Mouse (Mus musculus) macrophage (primary cell): ENCODE measurements around the gene Ghrh. TPM values are rescaled to one million over a fixed set of nuclear protein-coding genes. Genes with fewer than 3 reads are reported as not detected.
"Not testable (repeated sequence)": the region's sequence is repeated elsewhere in the genome, so short reads cannot be mapped to it uniquely, and the experiment has no call there.

ENCODE experiments used
- H3K27ac ChIP-seq: fragments of 350-480 bp; formaldehyde crosslinking; 2 replicates; pipeline ENCODE4 v1.9.0; 2021
- H3K36me3 ChIP-seq: fragments of 350-480 bp; formaldehyde crosslinking; 2 replicates; pipeline ENCODE4 v1.9.0; 2021; ENCODE audit errors: inconsistent target
- H3K4me3 ChIP-seq: fragments of 350-480 bp; formaldehyde crosslinking; 2 replicates; pipeline ENCODE4 v1.9.0; 2021; ENCODE audit errors: inconsistent target
- H3K79me2 ChIP-seq: fragments of 350-480 bp; formaldehyde crosslinking; 2 replicates; pipeline ENCODE4 v1.9.0; 2021; ENCODE audit errors: inconsistent target
- WGBS: methylation state at CpG from one replicate; pipeline ENCODE4 v1.1.7; 2026; ENCODE audit warnings: inconsistent platforms; ENCODE audit not compliant: missing documents; 5-methylcytosine and 5-hydroxymethylcytosine counted together
- polyA plus RNA-seq: library from polyadenylated mRNA; stranded (reverse); fragments of 250-400 nt; gene quantifications from 3 replicates; pipeline ENCODE4 v1.2.4, GENCODE M21; 2018; ENCODE audit warnings: inconsistent platforms
- total RNA-seq, 78 experiments: library from RNA; depleted of rRNA; stranded (reverse); fragments of 250-400 nt; gene quantifications; 1 replicate in 9 of 78; 2 replicates in 24 of 78; 3 replicates in 43 of 78; 4 replicates in 2 of 78; pipeline ENCODE4 v1.2.4; 2018; ENCODE audit warnings: inconsistent platforms in 56 of 78

The Ghrh gene
- not detected for total RNA-seq (2018; cell fraction: chromatin; rRNA removed)
- not detected for total RNA-seq (2018; cell fraction: cytosol; rRNA removed)
- total RNA-seq (2018; cell fraction: nucleus; rRNA removed) = not detected
- polyA plus RNA-seq = not detected in 3 replicates

- WGBS = 87% methylated on average over 26 of the region's 26 CpGs
- Histone ChIP-seq H3K27ac (no peak within 1 kb of the TSS), H3K4me3 (no peak within 1 kb of the TSS), H3K79me2 (no peaks in the 10 kb centered on the region), H3K36me3 (no peaks in the 10 kb centered on the region)
Measured at GRCm38 (mm10) chr2:157347361-157348159, at the start of gene Ghrh. Gene Ghrh (minus strand): TSS chr2:157347506.

DNA sequence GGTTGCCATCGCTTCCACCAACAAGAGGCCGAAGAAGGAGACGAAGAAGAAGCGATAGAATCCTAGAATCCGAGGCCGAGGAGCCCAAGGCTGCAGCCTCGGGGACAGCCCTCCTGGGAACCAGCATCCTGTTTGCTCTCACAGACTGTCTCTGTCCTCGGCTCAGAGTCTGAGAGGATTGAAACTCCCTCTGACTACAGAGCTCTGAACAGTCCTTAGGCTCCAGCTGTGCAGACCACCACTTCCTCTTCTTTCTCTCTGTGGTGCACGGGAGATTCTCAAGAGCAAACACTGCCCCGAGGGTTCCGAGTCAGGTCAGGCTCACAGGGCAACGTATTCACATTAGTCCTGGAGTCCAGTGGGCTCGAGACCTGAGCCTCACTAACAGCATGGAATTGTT lies 48.7 kb upstream of the Ghrh start:
- peaks cover 35% of the 10 kb centered on the region; the same call in 1 of the 2 replicates for H3K36me3 ChIP-seq
- no peak overlapping the region for H3K4me3 ChIP-seq
- no peak overlapping the region for H3K27ac ChIP-seq
- WGBS = 35% methylated on average over 13 of the region's 13 CpGs
- H3K79me2 ChIP-seq = peaks cover 30% of the 10 kb centered on the region; the same call in 1 of the 2 replicates

- peaks cover 36% of the 10 kb centered on the region; the same call in 1 of the 2 replicates for H3K79me2 ChIP-seq
- WGBS = 71% methylated on average over 5 of the region's 5 CpGs
- peaks cover 35% of the 10 kb centered on the region; the same call in 1 of the 2 replicates for H3K36me3 ChIP-seq
- H3K4me3 ChIP-seq = no peak overlapping the region
- no peak overlapping the region for H3K27ac ChIP-seq
Measured at GRCm38 (mm10) chr2:157395371-157395770, 48.1 kb upstream of the Ghrh start.

GRCm38 (mm10) chr2:157394868-157395267 lies 47.6 kb upstream of the Ghrh start:
- WGBS = 88% methylated on average over 6 of the region's 6 CpGs
- peaks cover 41% of the 10 kb centered on the region; the same call in 1 of the 2 replicates for H3K79me2 ChIP-seq
- H3K27ac ChIP-seq = no peak overlapping the region
- H3K36me3 ChIP-seq = peaks cover 35% of the 10 kb centered on the region; the same call in 1 of the 2 replicates
- no peak overlapping the region for H3K4me3 ChIP-seq

- Histone ChIP-seq H3K27ac (no peak overlapping the region), H3K36me3 (peaks cover 40% of the 10 kb centered on the region; the same call in 1 of the 2 replicates), H3K79me2 (peaks cover 53% of the 10 kb centered on the region; the same call in 1 of the 2 replicates), H3K4me3 (no peak overlapping the region)
- 100% methylated on average over 3 of the region's 4 CpGs for WGBS
Measured at GRCm38 (mm10) chr2:157393549-157393948, 46.2 kb upstream of the Ghrh start.

GRCm38 (mm10) chr2:157392331-157392730 lies 45.0 kb upstream of the Ghrh start:
- H3K36me3 ChIP-seq = peaks cover 29% of the 10 kb centered on the region; the same call in 1 of the 2 replicates
- H3K27ac ChIP-seq = no peak overlapping the region
- peaks cover 64% of the 10 kb centered on the region; the same call in 1 of the 2 replicates for H3K79me2 ChIP-seq
- no peak overlapping the region for H3K4me3 ChIP-seq
- WGBS = 100% methylated on average over 2 of the region's 2 CpGs

DNA sequence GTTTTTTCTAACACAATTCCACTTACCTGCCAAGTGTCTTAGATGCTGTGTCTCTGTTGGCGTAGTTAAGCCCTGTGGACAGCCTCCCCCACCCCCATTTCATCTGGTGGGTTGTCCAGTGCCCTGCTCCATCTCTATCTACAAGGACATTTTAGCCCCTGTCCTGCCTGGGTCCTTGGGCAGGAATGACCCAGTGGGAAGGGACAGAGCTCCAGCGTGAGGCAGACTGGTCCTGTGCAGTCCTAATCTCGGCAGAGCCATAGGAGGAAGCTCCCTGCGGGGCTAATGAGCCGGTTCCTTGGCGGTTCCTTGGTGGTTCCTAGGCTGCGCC lies 42.2 kb upstream of the Ghrh start:
- 88% methylated on average over 6 of the region's 7 CpGs for WGBS

DNA sequence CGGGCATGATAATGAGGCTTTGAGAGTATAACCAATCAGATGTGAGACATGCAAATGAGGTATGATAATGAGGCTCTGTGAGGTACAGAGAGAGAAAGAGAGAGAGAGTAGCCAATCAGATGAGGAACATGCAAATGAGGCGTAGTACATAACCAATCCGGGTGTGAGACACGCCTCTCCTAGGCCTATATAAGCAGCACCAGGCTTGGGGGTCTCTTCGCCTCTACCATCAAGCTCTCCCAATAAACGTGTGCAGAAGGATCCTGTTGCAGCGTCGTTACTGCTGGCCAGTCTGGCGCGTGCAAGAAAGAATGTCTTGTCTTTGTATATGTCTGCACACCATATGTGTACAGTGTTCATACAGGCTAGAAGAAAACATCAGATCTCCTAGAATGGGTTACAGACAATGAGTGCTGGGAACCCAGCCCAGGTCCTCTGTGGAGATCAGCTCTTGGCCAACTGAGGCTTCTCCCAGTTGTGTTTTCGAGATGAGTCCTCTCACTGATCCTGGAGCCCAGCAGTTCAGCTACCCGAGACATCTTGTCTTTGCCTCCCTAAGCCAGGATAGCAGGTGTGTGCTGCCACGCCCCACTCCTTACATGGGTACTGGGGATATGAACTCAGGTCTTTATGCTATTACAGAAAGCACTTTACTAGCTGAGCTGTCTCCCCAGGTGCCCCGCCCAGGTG lies 41.7 kb upstream of the Ghrh start:
- peaks cover 11% of the 10 kb centered on the region; the same call in 1 of the 2 replicates for H3K36me3 ChIP-seq
- not testable (repeated sequence) for H3K27ac ChIP-seq, H3K4me3 ChIP-seq
- 93% methylated on average over 13 of the region's 14 CpGs for WGBS
- H3K79me2 ChIP-seq = peaks cover 81% of the 10 kb centered on the region; the same call in 1 of the 2 replicates

More for the DNA sequence above, 42.2 kb upstream of the Ghrh start:
- peaks cover 79% of the 10 kb centered on the region; the same call in 1 of the 2 replicates for H3K79me2 ChIP-seq
- 0 out of 2 replicates have a peak, but pooled peaks cover 11% of the 10 kb centered on the region for H3K36me3 ChIP-seq
- no peak overlapping the region for H3K27ac ChIP-seq
- H3K4me3 ChIP-seq = no peak overlapping the region

DNA sequence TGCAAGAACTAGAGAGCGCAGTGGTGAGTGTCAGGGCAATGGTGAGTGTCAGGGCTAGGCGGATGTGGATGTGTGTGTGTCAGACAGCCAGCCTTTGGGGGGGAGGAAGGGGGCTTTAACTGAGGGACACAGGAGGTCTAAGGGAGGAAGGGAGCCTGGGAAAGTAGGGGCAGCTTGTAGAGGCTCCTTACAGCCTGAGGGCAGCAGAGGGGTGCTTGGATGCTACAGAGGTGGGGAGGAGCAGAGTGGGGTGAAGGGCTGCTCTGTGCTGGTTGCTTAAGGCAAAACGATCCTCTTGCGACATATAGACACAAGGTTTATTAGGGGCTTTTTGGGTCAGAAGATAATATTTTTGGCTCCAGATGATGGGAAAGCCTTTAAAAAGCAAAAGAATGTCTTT lies 37.5 kb upstream of the Ghrh start:
- Histone ChIP-seq H3K36me3 (peaks cover 42% of the 10 kb centered on the region), H3K27ac (no peak overlapping the region), H3K79me2 (peaks cover 76% of the 10 kb centered on the region; the same call in 1 of the 2 replicates), H3K4me3 (no peak overlapping the region)
- WGBS = 87% methylated on average over 4 of the region's 4 CpGs

DNA sequence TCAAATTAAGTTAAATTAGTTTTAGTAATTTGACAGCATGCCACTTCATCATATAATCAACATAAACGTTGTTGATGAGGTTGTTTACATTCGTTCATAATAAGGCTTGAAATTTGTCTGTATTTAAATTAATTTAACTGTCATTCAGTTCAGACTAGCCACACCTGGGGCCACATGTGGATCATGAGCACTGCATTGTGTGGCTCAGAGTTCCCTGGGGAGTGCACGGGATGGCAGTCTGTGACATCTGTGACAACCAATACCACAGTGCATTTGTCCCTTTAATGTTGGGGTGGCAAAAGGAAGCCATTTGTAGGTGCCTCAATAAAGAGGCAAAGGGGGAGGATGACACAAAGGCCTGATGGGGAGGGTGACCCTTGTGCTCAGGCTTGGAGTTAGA lies 29.7 kb upstream of the Ghrh start:
- Histone ChIP-seq H3K27ac (no peak overlapping the region), H3K79me2 (peaks cover 87% of the 10 kb centered on the region), H3K4me3 (no peak overlapping the region), H3K36me3 (peaks cover 33% of the 10 kb centered on the region)
- 81% methylated on average over 3 of the region's 3 CpGs for WGBS

- WGBS = 87% methylated on average over 14 of the region's 14 CpGs
- Histone ChIP-seq H3K27ac (no peak overlapping the region), H3K79me2 (peaks cover 87% of the 10 kb centered on the region), H3K4me3 (no peak overlapping the region), H3K36me3 (peaks cover 25% of the 10 kb centered on the region; the same call in 1 of the 2 replicates)
Measured at GRCm38 (mm10) chr2:157375794-157376757, 28.8 kb upstream of the Ghrh start.

- peaks cover 17% of the 10 kb centered on the region; the same call in 1 of the 2 replicates for H3K36me3 ChIP-seq
- WGBS = 93% methylated on average over 7 of the region's 8 CpGs
Measured at GRCm38 (mm10) chr2:157375051-157375450, 27.7 kb upstream of the Ghrh start.

DNA sequence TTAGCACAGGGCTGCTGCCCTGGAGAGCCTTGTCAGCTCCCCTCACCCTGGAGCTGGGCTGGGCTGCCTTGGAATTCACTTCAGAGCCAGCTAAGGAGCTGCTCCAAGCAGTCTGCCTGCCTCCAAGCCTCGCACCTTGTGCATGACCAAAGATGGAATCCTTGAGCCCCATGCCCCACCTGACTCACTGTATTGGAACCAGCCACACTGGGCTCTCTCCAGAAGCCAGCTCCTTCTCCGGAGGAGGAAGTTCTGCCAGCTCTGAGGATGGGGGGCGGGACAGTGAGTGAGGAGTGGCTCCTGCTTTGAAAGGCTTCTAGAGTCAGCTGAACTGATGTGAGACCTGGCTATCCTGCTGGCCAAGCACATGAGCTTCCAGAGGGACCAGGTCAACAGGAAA lies 26.4 kb upstream of the Ghrh start:
- peaks cover 98% of the 10 kb centered on the region for H3K79me2 ChIP-seq
- no peak overlapping the region for H3K27ac ChIP-seq
- 90% methylated on average over 3 of the region's 3 CpGs for WGBS
- H3K4me3 ChIP-seq = no peak overlapping the region
- H3K36me3 ChIP-seq = peaks cover 6% of the 10 kb centered on the region; the same call in 1 of the 2 replicates

More at GRCm38 (mm10) chr2:157375051-157375450, 27.7 kb upstream of the Ghrh start:
- peaks cover 93% of the 10 kb centered on the region for H3K79me2 ChIP-seq
- no peak overlapping the region for H3K4me3 ChIP-seq
- H3K27ac ChIP-seq = no peak overlapping the region

DNA sequence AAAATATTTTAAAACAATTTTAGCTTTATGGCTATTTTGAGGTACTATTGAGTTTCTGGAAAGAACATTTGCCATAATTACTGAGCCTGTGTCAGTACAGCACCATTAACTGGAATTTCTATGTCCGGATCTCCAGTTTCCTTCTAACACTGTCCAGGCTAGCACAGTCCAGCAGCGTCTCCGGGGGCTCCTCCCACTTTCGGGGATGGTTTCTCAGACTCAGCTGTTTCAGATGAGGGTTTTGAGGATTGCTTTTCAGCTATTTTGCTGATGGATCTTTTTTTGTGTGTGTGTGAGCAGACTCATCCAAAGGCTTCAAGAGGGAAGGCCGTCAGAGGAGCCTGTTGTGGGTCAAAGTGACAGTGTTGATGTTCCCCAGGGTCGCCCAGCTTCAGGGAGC lies 24.4 kb upstream of the Ghrh start:
- H3K4me3 ChIP-seq = no peak overlapping the region
- no peak overlapping the region for H3K27ac ChIP-seq
- WGBS = 85% methylated on average over 6 of the region's 6 CpGs
- H3K79me2 ChIP-seq = peaks cover 89% of the 10 kb centered on the region
- H3K36me3 ChIP-seq = peaks cover 6% of the 10 kb centered on the region; the same call in 1 of the 2 replicates
